Mouse (Mus musculus): ENCODE measurements around the gene Id1.

The Id1 gene

GRCm38 (mm10) chr2:152723651-152724331 is 12.3 kb upstream of the Id1 start:
- no peak for DNase-seq (ENCODE audit: low spot score)

GRCm38 (mm10) chr2:152724332-152724723 is 11.7 kb upstream of the Id1 start:
- DNase-seq (ENCODE audit: low spot score) = no peak

GRCm38 (mm10) chr2:152725178-152725750 is 10.8 kb upstream of the Id1 start:
- DNase-seq (ENCODE audit: low spot score) = no peak

GRCm38 (mm10) chr2:152726213-152726612 is 9.8 kb upstream of the Id1 start:
- DNase-seq (ENCODE audit: low spot score) = no peak

GRCm38 (mm10) chr2:152726751-152727335 is 9.2 kb upstream of the Id1 start:
- no peak for DNase-seq (ENCODE audit: low spot score)

GRCm38 (mm10) chr2:152727795-152728510 is 8.1 kb upstream of the Id1 start:
- no peak for DNase-seq (ENCODE audit: low spot score)

GRCm38 (mm10) chr2:152728594-152728993 is 7.5 kb upstream of the Id1 start:
- no peak for DNase-seq (ENCODE audit: low spot score)

GRCm38 (mm10) chr2:152729013-152729635 is 6.9 kb upstream of the Id1 start:
- no peak for DNase-seq (ENCODE audit: low spot score)

GRCm38 (mm10) chr2:152729636-152730020 is 6.4 kb upstream of the Id1 start:
- no peak for DNase-seq (ENCODE audit: low spot score)

- peak; percentile 22 for DNase-seq (ENCODE audit: low spot score)
These were observed 2.9 kb upstream of the Id1 start for GRCm38 (mm10) chr2:152733201-152733600.

GRCm38 (mm10) chr2:152734501-152734900 is 1.6 kb upstream of the Id1 start:
- no peak for DNase-seq (ENCODE audit: low spot score)

- DNase-seq (ENCODE audit: low spot score) = peak; percentile 59
These were observed 1.1 kb upstream of the Id1 start for GRCm38 (mm10) chr2:152734984-152735383.

GRCm38 (mm10) chr2:152736748-152737147 is 697 bp downstream of the Id1 start:
- DNase-seq (ENCODE audit: low spot score) = no peak

GRCm38 (mm10) chr2:152737306-152738221 is 1.5 kb downstream of the Id1 start:
- DNase-seq (ENCODE audit: low spot score) = no peak

- DNase-seq (ENCODE audit: low spot score) = no peak
These were observed 2.3 kb downstream of the Id1 start for GRCm38 (mm10) chr2:152738341-152738740.

- peak; percentile 8 for DNase-seq (ENCODE audit: low spot score)
These were observed 3.2 kb downstream of the Id1 start for GRCm38 (mm10) chr2:152739031-152739841.

GRCm38 (mm10) chr2:152739842-152740260 is 3.8 kb downstream of the Id1 start:
- DNase-seq (ENCODE audit: low spot score) = no peak

GRCm38 (mm10) chr2:152740490-152740889 is 4.4 kb downstream of the Id1 start:
- DNase-seq (ENCODE audit: low spot score) = no peak

- no peak for DNase-seq (ENCODE audit: low spot score)
These were observed 5.3 kb downstream of the Id1 start for GRCm38 (mm10) chr2:152741153-152742041.
